Mouse (Mus musculus): Measurements from ENCODE around the gene Suox. TPM values are rescaled to one million over a fixed set of nuclear protein-coding genes. Genes with fewer than 3 reads are reported as not detected.
A peak's percentile ranks its signal among the peaks of the same experiment; 100 is the strongest.

The Suox gene
- total and polyA plus RNA-seq, 2 experiments from 2014 or later = 10.3 to 15.5 TPM

GRCm38 (mm10) chr10:128695411-128695991 lies 21.6 kb upstream of the Suox start:
- Histone ChIP-seq H3K27me3 (ENCODE audit: insufficient read depth, low read length) (no peaks in the 10 kb centered on the region), H3K9me3 (ENCODE audit: low read length) (no peaks in the 10 kb centered on the region), H3K4me1 (ENCODE audit: insufficient read depth, low read length) (peaks cover 4% of the 10 kb centered on the region; the same call in 1 of the 2 replicates), H3K9ac (replicated peaks; ENCODE audit: low read length) (peak overlapping the region; percentile 87), H3K27ac (peak overlapping the region; percentile 96), H3K36me3 (ENCODE audit: insufficient read depth, low read length) (no peaks in the 10 kb centered on the region), H3K4me2 (ENCODE audit: low read depth, low read length) (peak overlapping the region; percentile 81), H3K4me3 (ENCODE audit: low read length) (peak overlapping the region; percentile 84)
- 0% methylated on average over 22 of the region's 22 CpGs for WGBS
- DNase-seq (ENCODE audit: low spot score) (no peak), ATAC-seq (no peak)
- no peak for TF ChIP-seq CTCF (IDR thresholded peaks at IDR 0.05; ENCODE audit: low read depth)

- no peaks in the 10 kb centered on the region for H3K27me3 ChIP-seq (ENCODE audit: insufficient read depth, low read length)
- H3K4me1 ChIP-seq (ENCODE audit: insufficient read depth, low read length) = no peaks in the 10 kb centered on the region; the same call in 1 of the 2 replicates
- 3% methylated on average over 9 of the region's 9 CpGs for WGBS
- DNase-seq (ENCODE audit: low spot score) = peak; percentile 79
- H3K4me2 ChIP-seq (ENCODE audit: low read depth, low read length) = peak overlapping the region; percentile 75
- ATAC-seq = no peak
- H3K9me3 ChIP-seq (ENCODE audit: low read length) = no peaks in the 10 kb centered on the region
- H3K9ac ChIP-seq (replicated peaks; ENCODE audit: low read length) = peak overlapping the region; percentile 48; the same call in 1 of the 2 replicates
- peak; percentile 69 for TF ChIP-seq CTCF (IDR thresholded peaks at IDR 0.05; ENCODE audit: low read depth)
- peaks cover 14% of the 10 kb centered on the region; the same call in 1 of the 2 replicates for H3K36me3 ChIP-seq (ENCODE audit: insufficient read depth, low read length)
- H3K4me3 ChIP-seq (ENCODE audit: low read length) = peak overlapping the region; percentile 54
- H3K27ac ChIP-seq = no peak overlapping the region
Observed at GRCm38 (mm10) chr10:128674469-128675008, 666 bp upstream of the Suox start.

- Histone ChIP-seq H3K9me3 (ENCODE audit: low read length) (no peaks in the 10 kb centered on the region), H3K36me3 (ENCODE audit: insufficient read depth, low read length) (peaks cover 11% of the 10 kb centered on the region; the same call in 1 of the 2 replicates), H3K9ac (replicated peaks; ENCODE audit: low read length) (no peak overlapping the region), H3K27me3 (ENCODE audit: insufficient read depth, low read length) (no peaks in the 10 kb centered on the region), H3K4me1 (ENCODE audit: insufficient read depth, low read length) (no peaks in the 10 kb centered on the region; the same call in 1 of the 2 replicates), H3K4me2 (ENCODE audit: low read depth, low read length) (no peak overlapping the region), H3K27ac (no peak overlapping the region), H3K4me3 (ENCODE audit: low read length) (no peak overlapping the region)
- WGBS = 96% methylated on average over 9 of the region's 9 CpGs
- DNase-seq (ENCODE audit: low spot score) = no peak
- no peak for TF ChIP-seq CTCF (IDR thresholded peaks at IDR 0.05; ENCODE audit: low read depth)
- ATAC-seq = no peak
Observed at GRCm38 (mm10) chr10:128671148-128671547, 2.7 kb downstream of the Suox start.

- peak; percentile 77 for DNase-seq (ENCODE audit: low spot score)
- WGBS = under 1% methylated on average over 40 of the region's 42 CpGs
Observed at GRCm38 (mm10) chr10:128668790-128669672, 4.8 kb downstream of the Suox start.

GRCm38 (mm10) chr10:128665806-128666205 lies 8.1 kb downstream of the Suox start:
- Histone ChIP-seq H3K4me1 (ENCODE audit: insufficient read depth, low read length) (no peaks in the 10 kb centered on the region), H3K36me3 (ENCODE audit: insufficient read depth, low read length) (peaks cover under 1% of the 10 kb centered on the region; the same call in 1 of the 2 replicates), H3K27ac (no peak overlapping the region), H3K4me3 (ENCODE audit: low read length) (no peak overlapping the region), H3K9ac (replicated peaks; ENCODE audit: low read length) (no peak overlapping the region), H3K9me3 (ENCODE audit: low read length) (no peaks in the 10 kb centered on the region), H3K4me2 (ENCODE audit: low read depth, low read length) (no peak overlapping the region), H3K27me3 (ENCODE audit: insufficient read depth, low read length) (no peaks in the 10 kb centered on the region)
- DNase-seq (ENCODE audit: low spot score) = no peak
- WGBS = 95% methylated on average over 2 of the region's 2 CpGs
- no peak for ATAC-seq
- TF ChIP-seq CTCF (IDR thresholded peaks at IDR 0.05; ENCODE audit: low read depth) = no peak

More at GRCm38 (mm10) chr10:128668790-128669672, 4.8 kb downstream of the Suox start:
- H3K4me2 ChIP-seq (ENCODE audit: low read depth, low read length) = peak overlapping the region; percentile 83
- peak overlapping the region; percentile 78 for H3K9ac ChIP-seq (replicated peaks; ENCODE audit: low read length)
- peak overlapping the region; percentile 81 for H3K27ac ChIP-seq
- no peak for TF ChIP-seq CTCF (IDR thresholded peaks at IDR 0.05; ENCODE audit: low read depth)
- H3K4me3 ChIP-seq (ENCODE audit: low read length) = peak overlapping the region; percentile 76
- H3K36me3 ChIP-seq (ENCODE audit: insufficient read depth, low read length) = peaks cover 11% of the 10 kb centered on the region; the same call in 1 of the 2 replicates
- no peaks in the 10 kb centered on the region for H3K27me3 ChIP-seq (ENCODE audit: insufficient read depth, low read length)
- no peaks in the 10 kb centered on the region; the same call in 1 of the 2 replicates for H3K4me1 ChIP-seq (ENCODE audit: insufficient read depth, low read length)
- peak; percentile 80 for ATAC-seq
- H3K9me3 ChIP-seq (ENCODE audit: low read length) = no peaks in the 10 kb centered on the region

GRCm38 (mm10) chr10:128665307-128665706 lies 8.6 kb downstream of the Suox start:
- no peaks in the 10 kb centered on the region for H3K4me1 ChIP-seq (ENCODE audit: insufficient read depth, low read length)
- H3K27me3 ChIP-seq (ENCODE audit: insufficient read depth, low read length) = no peaks in the 10 kb centered on the region
- H3K4me3 ChIP-seq (ENCODE audit: low read length) = no peak overlapping the region
- H3K36me3 ChIP-seq (ENCODE audit: insufficient read depth, low read length) = no peaks in the 10 kb centered on the region
- H3K9me3 ChIP-seq (ENCODE audit: low read length) = no peaks in the 10 kb centered on the region
- WGBS = 87% methylated on average over 3 of the region's 3 CpGs
- no peak for TF ChIP-seq CTCF (IDR thresholded peaks at IDR 0.05; ENCODE audit: low read depth)
- H3K27ac ChIP-seq = no peak overlapping the region
- ATAC-seq (no peak), DNase-seq (ENCODE audit: low spot score) (no peak)
- no peak overlapping the region for H3K4me2 ChIP-seq (ENCODE audit: low read depth, low read length)
- no peak overlapping the region for H3K9ac ChIP-seq (replicated peaks; ENCODE audit: low read length)
